20 mouse cellular contexts compared by ENCODE assay signal in the genomic region with DNA sequence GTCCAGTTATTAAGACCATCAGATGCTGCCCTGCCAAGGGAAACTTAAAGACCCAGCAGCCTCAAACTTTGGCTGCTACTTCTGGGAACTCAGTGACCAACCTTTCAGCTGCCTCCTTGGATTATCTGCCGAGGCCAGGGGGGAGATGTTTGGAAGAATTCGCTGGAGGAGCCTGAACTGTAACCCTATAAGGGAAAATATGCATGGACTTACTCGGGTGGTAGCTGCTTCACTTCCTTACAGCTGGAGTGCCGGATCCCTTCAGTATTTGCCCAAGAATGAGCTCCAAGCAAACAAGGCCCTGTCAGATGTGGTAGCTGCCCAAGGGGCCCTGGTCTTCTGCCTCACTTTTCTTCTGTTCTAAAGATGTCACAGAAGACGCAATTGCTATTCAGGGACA. TPM values are rescaled to one million over a fixed set of nuclear protein-coding genes. Genes with fewer than 3 reads are reported as not detected.
DNase-seq lines count a peak whose midpoint lies in the region; ATAC-seq and TF ChIP-seq lines count a peak whose summit lies in the region.
"Had no signal": no experiment of that assay in that cellular context is flagged by ENCODE, and none has a peak within 500 bp of the region (broad histone marks: within the 10 kb centered on the region; RNA-seq: fewer than 3 reads in every experiment).

No protein-coding gene starts in this region.

- peak overlapping the region; percentile 29; the same call in 1 of the 2 replicates for H3K27ac ChIP-seq in heart, embryonic 11.5 days (ENCODE audit: low read depth, low read length)
- H3K27ac ChIP-seq in kidney, embryonic 16.5 days (ENCODE audit: low read length): peak overlapping the region; percentile 32; the same call in 1 of the 2 replicates
- no peak overlapping the region for H3K27ac ChIP-seq in kidney, adult 2 months (ENCODE audit: insufficient read depth, low read depth, low read length)
- H3K27ac ChIP-seq in intestine, embryonic 15.5 days: peak overlapping the region; percentile 63
- peak overlapping the region; percentile 83 for H3K27ac ChIP-seq in stomach, embryonic 16.5 days (ENCODE audit: low read length)
- no peak overlapping the region for H3K27ac ChIP-seq in thymus, adult 2 months (ENCODE audit: control insufficient read depth, insufficient read depth, low read length)
- H3K27ac ChIP-seq: embryonic facial prominence, embryonic 13.5 days; limb, embryonic 13.5 days; liver, embryonic 14.5 days; midbrain, embryonic 15.5 days had no signal

- H3K9ac ChIP-seq in heart, embryonic 11.5 days (ENCODE audit: low read depth, low read length): no peak overlapping the region
- H3K9ac ChIP-seq in kidney, embryonic 16.5 days (replicated peaks; ENCODE audit: low read length): no peak overlapping the region
- H3K9ac ChIP-seq in intestine, embryonic 15.5 days: no peak overlapping the region
- H3K9ac ChIP-seq in stomach, embryonic 16.5 days (ENCODE audit: low read length): no peak overlapping the region
- H3K9ac ChIP-seq: embryonic facial prominence, embryonic 13.5 days; forebrain, postnatal 0 days; limb, embryonic 13.5 days; liver, embryonic 14.5 days; midbrain, embryonic 15.5 days had no signal

- H3K36me3 ChIP-seq in heart, embryonic 11.5 days (ENCODE audit: control insufficient read depth, insufficient read depth, low read length): no peaks in the 10 kb centered on the region; the same call in 1 of the 2 replicates
- H3K36me3 ChIP-seq in kidney, embryonic 16.5 days (ENCODE audit: insufficient read depth, low read length): 0 out of 2 replicates have a peak, but pooled peaks cover 4% of the 10 kb centered on the region
- no peaks in the 10 kb centered on the region for H3K36me3 ChIP-seq in kidney, adult 2 months (ENCODE audit: control insufficient read depth, insufficient read depth, low read length)
- 0 out of 2 replicates have a peak, but pooled peaks cover 8% of the 10 kb centered on the region for H3K36me3 ChIP-seq in intestine, embryonic 15.5 days
- H3K36me3 ChIP-seq in stomach, embryonic 16.5 days (ENCODE audit: control insufficient read depth, insufficient read depth, low read length): no peaks in the 10 kb centered on the region
- H3K36me3 ChIP-seq in thymus, adult 2 months (ENCODE audit: control insufficient read depth, insufficient read depth, low read length): no peaks in the 10 kb centered on the region
- H3K36me3 ChIP-seq: G1E had no signal

- no peak overlapping the region for H3K4me3 ChIP-seq in heart, embryonic 11.5 days (ENCODE audit: low read depth, low read length)
- no peak overlapping the region for H3K4me3 ChIP-seq in kidney, embryonic 16.5 days (ENCODE audit: low read length)
- H3K4me3 ChIP-seq in kidney, adult 2 months (ENCODE audit: insufficient read depth, low read depth, low read length): no peak overlapping the region
- H3K4me3 ChIP-seq in intestine, embryonic 15.5 days (replicated peaks): no peak overlapping the region
- H3K4me3 ChIP-seq in stomach, embryonic 16.5 days (replicated peaks; ENCODE audit: low read length): no peak overlapping the region
- no peak overlapping the region for H3K4me3 ChIP-seq in thymus, adult 2 months (ENCODE audit: control insufficient read depth, insufficient read depth, low read length)
- H3K4me3 ChIP-seq: embryonic facial prominence, embryonic 13.5 days; limb, embryonic 13.5 days; midbrain, embryonic 15.5 days; myocyte had no signal

- no peaks in the 10 kb centered on the region for H3K27me3 ChIP-seq in heart, embryonic 11.5 days (ENCODE audit: control insufficient read depth, insufficient read depth, low read length)
- no peaks in the 10 kb centered on the region for H3K27me3 ChIP-seq in kidney, embryonic 16.5 days (ENCODE audit: insufficient read depth, low read length)
- no peaks in the 10 kb centered on the region for H3K27me3 ChIP-seq in kidney, adult 2 months (replicated peaks; ENCODE audit: control insufficient read depth, insufficient read depth, low read length)
- H3K27me3 ChIP-seq in intestine, embryonic 15.5 days (replicated peaks): no peaks in the 10 kb centered on the region
- no peaks in the 10 kb centered on the region for H3K27me3 ChIP-seq in stomach, embryonic 16.5 days (ENCODE audit: control insufficient read depth, insufficient read depth, low read length)
- H3K27me3 ChIP-seq in thymus, adult 2 months (ENCODE audit: control insufficient read depth, insufficient read depth, low read length): no peaks in the 10 kb centered on the region
- H3K27me3 ChIP-seq: embryonic facial prominence, embryonic 13.5 days; limb, embryonic 13.5 days; midbrain, embryonic 15.5 days had no signal

- H3K4me1 ChIP-seq in heart, embryonic 11.5 days (ENCODE audit: control insufficient read depth, insufficient read depth, low read length): peaks cover 56% of the 10 kb centered on the region
- peaks cover 46% of the 10 kb centered on the region for H3K4me1 ChIP-seq in kidney, embryonic 16.5 days (ENCODE audit: insufficient read depth, low read length)
- H3K4me1 ChIP-seq in kidney, adult 2 months (ENCODE audit: control insufficient read depth, insufficient read depth, low read length): peaks cover 10% of the 10 kb centered on the region; the same call in 1 of the 2 replicates
- peaks cover 29% of the 10 kb centered on the region; the same call in 1 of the 2 replicates for H3K4me1 ChIP-seq in intestine, embryonic 15.5 days (replicated peaks)
- H3K4me1 ChIP-seq in stomach, embryonic 16.5 days (ENCODE audit: control insufficient read depth, insufficient read depth, low read length): peaks cover 29% of the 10 kb centered on the region
- H3K4me1 ChIP-seq in thymus, adult 2 months (replicated peaks; ENCODE audit: control insufficient read depth, insufficient read depth, low read length): no peaks in the 10 kb centered on the region

- TF ChIP-seq POLR2A in kidney, adult 2 months (IDR thresholded peaks at IDR 0.05; ENCODE audit: low read depth, low read length): no peak
- no peak for TF ChIP-seq POLR2A in thymus, adult 2 months (IDR thresholded peaks at IDR 0.05; ENCODE audit: control insufficient read depth, extremely low read depth, insufficient read depth, low read length, poor library complexity)

- H3K9me3 ChIP-seq in heart, embryonic 11.5 days (replicated peaks; ENCODE audit: control insufficient read depth, low read length): no peaks in the 10 kb centered on the region
- H3K9me3 ChIP-seq in kidney, embryonic 16.5 days (ENCODE audit: low read length): no peaks in the 10 kb centered on the region
- H3K9me3 ChIP-seq in intestine, embryonic 15.5 days: no peaks in the 10 kb centered on the region
- H3K9me3 ChIP-seq in stomach, embryonic 16.5 days (replicated peaks; ENCODE audit: control insufficient read depth, low read length): no peaks in the 10 kb centered on the region
- H3K9me3 ChIP-seq: embryonic facial prominence, embryonic 13.5 days; G1E; limb, embryonic 13.5 days; midbrain, embryonic 15.5 days had no signal

- H3K4me2 ChIP-seq in heart, embryonic 11.5 days: no peak overlapping the region
- no peak overlapping the region for H3K4me2 ChIP-seq in kidney, embryonic 16.5 days (replicated peaks; ENCODE audit: low read depth, low read length)
- no peak overlapping the region for H3K4me2 ChIP-seq in intestine, embryonic 15.5 days (replicated peaks)
- H3K4me2 ChIP-seq in stomach, embryonic 16.5 days (ENCODE audit: low read depth, low read length): no peak overlapping the region
- H3K4me2 ChIP-seq: embryonic facial prominence, embryonic 13.5 days; limb, embryonic 13.5 days; midbrain, embryonic 15.5 days had no signal

- intact Hi-C loops in heart, postnatal 36 days (cut with DNase I): no loop called here

- DNase-seq in heart, postnatal 36 days: no peak
- DNase-seq in kidney, adult 2 months: no peak
- DNase-seq in thymus, adult 2 months: no peak
- DNase-seq: adrenal gland, postnatal 25 days; cerebellum, adult 11 months; forebrain, postnatal 0 days; lung, postnatal 36 days; spleen, adult 18-20 months; thymus, postnatal 25 days had no signal

- TF ChIP-seq CTCF in kidney, adult 2 months (conservative IDR thresholded peaks at IDR 0.05; ENCODE audit: insufficient read depth, insufficient read length, low read depth, low read length): no peak
- TF ChIP-seq CTCF in thymus, adult 2 months (IDR thresholded peaks at IDR 0.05; ENCODE audit: borderline replicate concordance, control insufficient read depth, extremely low read depth, insufficient read depth, low read length, poor library complexity): no peak

- no peak for ATAC-seq in heart, embryonic 11.5 days (replicated peaks; ENCODE audit: insufficient number of reproducible peaks, low FRiP score, low TSS enrichment)
- no peak for ATAC-seq in kidney, embryonic 16.5 days (ENCODE audit: low FRiP score, low TSS enrichment)
- ATAC-seq in intestine, embryonic 15.5 days: no peak
- peak; percentile 62; the same call in 1 of the 2 replicates for ATAC-seq in stomach, embryonic 16.5 days (ENCODE audit: insufficient read depth, low FRiP score)
- ATAC-seq: activated CD4-positive, CD25-positive, alpha-beta regulatory T cell, adult 4 months; forebrain, postnatal 0 days; midbrain, embryonic 15.5 days had no signal

- 39% methylated on average over 5 of the region's 5 CpGs for WGBS in heart, embryonic 11.5 days (ENCODE audit: insufficient replicate concordance)
- 45% methylated on average over 5 of the region's 5 CpGs for WGBS in kidney, embryonic 16.5 days
- WGBS in kidney, adult 2 months: 46% methylated on average over 5 of the region's 5 CpGs
- 30% methylated on average over 5 of the region's 5 CpGs for WGBS in intestine, embryonic 15.5 days
- 29% methylated on average over 5 of the region's 5 CpGs for WGBS in stomach, embryonic 16.5 days
- 88% methylated on average over 5 of the region's 5 CpGs for WGBS in thymus, adult 2 months

RNA-seq across cellular contexts. Expression of gene Afap1, which starts 38.2 kb away (rescaled TPM):
- 19.9 and 24.8 TPM in 2 replicates for polyA plus RNA-seq in heart, embryonic 11.5 days (2014; fragmentation: Nextera tagmentation; extraction: Ambion mirVana)
- total RNA-seq in heart, postnatal 36 days (2021): 10 to 100 TPM; 20.8 to 20.9 TPM
- 22.8 and 28.1 TPM in 2 replicates for polyA plus RNA-seq in kidney, embryonic 16.5 days (2015; fragmentation: Nextera tagmentation; extraction: Ambion mirVana)
- 17.2 and 19.7 TPM in 2 replicates for polyA plus RNA-seq in kidney, adult 2 months (2012; rRNA removed)
- polyA plus RNA-seq in intestine, embryonic 15.5 days (2015; fragmentation: Nextera tagmentation; extraction: Ambion mirVana): 15.4 and 18.4 TPM in 2 replicates
- 19.2 and 20.4 TPM in 2 replicates for polyA plus RNA-seq in stomach, embryonic 16.5 days (2015; fragmentation: Nextera tagmentation; extraction: Ambion mirVana)
- 17.2 and 19.5 TPM in 2 replicates for polyA plus RNA-seq in thymus, adult 2 months (2012; rRNA removed)
- polyA plus RNA-seq: G1E had no signal

Comparison
In these comparisons a context has a peak if more than half of its experiments do, and no peak if none do; other contexts are left out.
1. H3K27ac ChIP-seq: peak in heart, embryonic 11.5 days (single experiment), kidney, embryonic 16.5 days (single experiment), intestine, embryonic 15.5 days (single experiment) and stomach, embryonic 16.5 days (single experiment); none in kidney, adult 2 months (single experiment) and thymus, adult 2 months (single experiment).